Mouse (Mus musculus) sigmoid colon, adult 10 weeks (tissue): ENCODE measurements around the gene Limch1. TPM values are rescaled to one million over a fixed set of nuclear protein-coding genes. Genes with fewer than 3 reads are reported as not detected.

Experiments used
- polyA plus RNA-seq: library from polyadenylated mRNA; stranded (reverse); fragments of 350-450 nt; fragmentation: Illumina TruSeq; extraction: RNeasy Lipid Tissue Mini Kit (QIAGEN cat#74804); gene quantifications from one replicate; pipeline ENCODE4 v1.2.3, GENCODE M21; 2014; ENCODE audit warnings: low read depth, low replicate concordance

The Limch1 gene
- 4.9 TPM for polyA plus RNA-seq

DNA sequence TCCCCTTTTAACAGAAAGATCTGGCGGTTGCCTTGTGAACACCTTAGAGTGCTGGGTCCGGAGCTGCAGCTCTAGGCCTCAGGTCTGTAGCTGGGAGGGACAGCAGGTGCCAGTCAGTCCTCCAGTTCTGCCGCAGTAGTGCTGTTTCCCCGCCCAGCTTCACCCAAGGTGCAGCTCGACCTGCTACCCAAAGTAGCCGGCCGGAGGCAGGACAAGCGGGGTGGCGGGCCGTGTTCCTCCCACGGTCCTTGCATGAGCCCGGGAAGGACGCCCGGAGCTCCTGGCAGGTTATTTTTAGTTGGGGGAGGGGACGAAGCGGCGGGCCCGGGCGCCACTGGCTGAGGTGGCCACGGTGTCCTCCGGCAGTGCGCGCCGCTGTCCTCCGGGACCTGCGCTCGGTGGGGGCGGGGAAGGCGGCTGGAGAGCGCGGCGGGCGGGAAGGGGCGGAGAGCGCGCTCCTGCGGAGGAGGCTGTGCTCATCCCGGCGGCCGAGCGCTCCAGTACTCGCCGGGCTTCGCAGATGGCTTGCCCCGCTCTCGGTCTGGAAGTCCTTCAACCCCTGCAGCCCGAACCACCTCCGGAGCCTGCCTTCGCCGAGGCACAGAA, at the start of gene Limch1:
Gene Limch1 (plus strand): TSS at position 438 of the 606 bp plus-strand sequence.

GRCm38 (mm10) chr5:67098733-67099323, 353.2 kb downstream of the Limch1 start, which contains the start of gene Phox2b:
TSS of gene Phox2b (minus strand) at chr5:67099301.

Other genes starting within 250 kb of the Limch1 start
- gene Apbb2, start 127.0 kb upstream of the Limch1 start, polyA plus RNA-seq: 8.8 TPM
- 1.8 TPM for gene Uchl1, start 69.7 kb upstream of the Limch1 start, polyA plus RNA-seq